Mouse (Mus musculus) erythroblast, embryonic 14.5 days (primary cell): Measurements from ENCODE around the gene Shkbp1.

Experiments
- GATA1 ChIP-seq: IDR thresholded peaks from 2 replicates; pipeline ENCODE4 v1.6.1; 2012; ENCODE audit warnings: low read length, inconsistent platforms, mixed read lengths
- TAL1 ChIP-seq: IDR thresholded peaks from 3 replicates; pipeline ENCODE4 v1.6.1; 2012; ENCODE audit warnings: low read length, inconsistent platforms, mixed read lengths

GRCm38 (mm10) chr7:27331541-27331851 lies 24.3 kb downstream of the Shkbp1 start:
- TF ChIP-seq GATA1, result no peak
- TF ChIP-seq TAL1, result no peak
